Mouse (Mus musculus) liver, postnatal 0 days (tissue): ENCODE data around the gene Pramel6.

ENCODE experiments used
- CTCF ChIP-seq: sonication (generic); IDR thresholded peaks from 2 replicates; pipeline ENCODE4 v1.5.1; 2016; ENCODE audit warnings: antibody characterized with exemption, low read depth
- EP300 ChIP-seq: IDR thresholded peaks from 2 replicates; pipeline ENCODE4 v1.6.1; 2016; ENCODE audit warnings: antibody characterized with exemption, low read depth, mild to moderate bottlenecking

DNA sequence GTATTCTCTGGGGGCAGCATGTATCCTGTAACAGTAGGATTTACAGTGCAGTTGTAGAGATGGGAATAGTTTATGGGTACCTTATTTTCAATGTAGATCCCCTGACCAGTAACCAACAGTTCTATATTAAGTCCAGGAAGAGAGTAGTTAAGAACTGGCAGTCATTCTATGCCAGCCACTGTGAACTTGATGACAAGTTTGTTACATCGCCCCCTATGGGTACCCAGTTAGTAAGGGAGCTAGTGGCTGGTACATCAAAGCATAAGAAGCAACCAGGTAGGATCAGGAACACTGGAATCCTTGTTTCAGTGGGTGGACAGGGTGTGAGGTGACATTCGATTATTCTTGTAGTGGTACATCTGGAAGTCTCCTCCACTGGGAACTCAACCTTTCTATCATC lies 24.1 kb upstream of the Pramel6 start:
- TF ChIP-seq CTCF (no peak), EP300 (no peak)
